Mouse (Mus musculus) lung, embryonic 15.5 days (tissue): ENCODE measurements around the gene Iqsec1. TPM values are rescaled to one million over a fixed set of nuclear protein-coding genes. Genes with fewer than 3 reads are reported as not detected.

Experiments used
- ATAC-seq: fragments of 200-750 bp; cut with Nextera tagmentation; 2 replicates; pipeline ENCODE4 v1.8.0; 2017; ENCODE audit warnings: moderate number of reproducible peaks, borderline replicate concordance; ENCODE audit not compliant: low FRiP score, low TSS enrichment; ENCODE audit errors: extremely low read depth
- H3K27ac ChIP-seq: fragments of 300-500 bp; sonication (generic); 2 replicates; pipeline ENCODE4 v1.5.1; 2015; ENCODE audit warnings: moderate library complexity, mild to moderate bottlenecking, inconsistent platforms
- H3K27me3 ChIP-seq: fragments of 300-500 bp; sonication (generic); 2 replicates; pipeline ENCODE4 v1.6.1; 2015; ENCODE audit warnings: inconsistent platforms
- H3K36me3 ChIP-seq: fragments of 300-500 bp; sonication (generic); 2 replicates; pipeline ENCODE4 v1.6.1; 2015; ENCODE audit warnings: inconsistent platforms
- H3K4me1 ChIP-seq: fragments of 300-500 bp; sonication (generic); 2 replicates; pipeline ENCODE4 v1.6.1; 2015; ENCODE audit warnings: inconsistent platforms
- H3K4me2 ChIP-seq: fragments of 300-500 bp; sonication (generic); 2 replicates; pipeline ENCODE4 v1.6.1; 2015; ENCODE audit warnings: inconsistent platforms, mild to moderate bottlenecking, moderate library complexity
- H3K4me3 ChIP-seq: fragments of 300-500 bp; sonication (generic); 2 replicates; pipeline ENCODE4 v1.5.1; 2015; ENCODE audit warnings: mild to moderate bottlenecking, inconsistent platforms
- H3K9ac ChIP-seq: fragments of 300-500 bp; sonication (generic); 2 replicates; pipeline ENCODE4 v1.6.1; 2015; ENCODE audit warnings: inconsistent platforms
- H3K9me3 ChIP-seq: fragments of 300-500 bp; sonication (generic); 2 replicates; pipeline ENCODE4 v1.6.1; 2016; ENCODE audit warnings: inconsistent platforms
- WGBS: fragments of 180-500 bp; shearing (Covaris S2); methylation state at CpG from one replicate; pipeline ENCODE4 v1.1.7; 2015; 5-methylcytosine and 5-hydroxymethylcytosine counted together
- polyA plus RNA-seq: library from polyadenylated mRNA; unstranded; fragments of >200 nt; fragmentation: Nextera tagmentation; extraction: Ambion mirVana; gene quantifications from 2 replicates; pipeline ENCODE4 v1.2.1, GENCODE M21; 2015

Iqsec1 gene
- polyA plus RNA-seq, 1 experiment from 2014 or later, result 12.3 TPM

DNA sequence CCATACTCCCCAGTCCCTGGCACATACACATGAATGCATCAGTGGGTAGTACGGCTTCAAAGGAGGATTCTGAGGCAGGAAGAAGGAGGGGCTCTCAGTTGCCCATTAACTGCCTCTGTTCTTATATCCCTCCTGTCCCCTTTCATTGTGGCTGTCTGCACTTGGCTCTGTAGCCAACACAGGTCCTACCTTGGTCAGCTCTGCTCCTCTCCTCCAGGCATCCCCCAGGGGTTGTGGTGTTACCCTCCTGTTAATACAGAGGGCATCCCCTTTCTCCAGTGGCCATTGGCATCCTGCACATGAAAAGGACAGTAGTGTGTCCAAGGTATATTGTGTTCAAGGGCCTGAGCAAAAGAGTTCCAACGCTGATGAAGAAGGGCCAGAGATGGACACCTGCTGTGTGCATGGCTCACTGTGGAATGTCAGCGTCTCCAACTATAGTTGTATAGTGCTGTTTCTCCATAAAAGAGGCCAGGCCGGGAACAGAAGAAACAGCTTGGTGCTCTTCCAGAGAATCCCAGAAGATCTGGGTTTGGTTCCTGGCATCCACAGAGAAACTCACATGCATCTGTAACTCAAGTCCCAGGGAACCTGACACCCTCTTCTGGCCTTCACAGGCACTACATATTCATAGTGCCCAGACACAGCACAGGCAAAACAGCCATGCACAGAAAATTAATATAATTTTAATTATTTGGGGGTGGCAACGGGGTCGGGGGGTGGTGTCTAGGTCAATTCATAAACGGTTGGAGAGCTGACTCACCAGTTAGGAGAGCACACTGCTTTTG is 363.1 kb downstream of the Iqsec1 start:
- 79% methylated on average over 7 of the region's 7 CpGs for WGBS
- H3K4me2 ChIP-seq, result no peak overlapping the region
- H3K27ac ChIP-seq, result no peak overlapping the region
- H3K9ac ChIP-seq, result no peak overlapping the region
- no peaks in the 10 kb centered on the region for H3K27me3 ChIP-seq
- no peaks in the 10 kb centered on the region for H3K9me3 ChIP-seq
- H3K4me3 ChIP-seq, result no peak overlapping the region
- H3K36me3 ChIP-seq, result no peaks in the 10 kb centered on the region
- H3K4me1 ChIP-seq, result peaks cover 30% of the 10 kb centered on the region
- no peak for ATAC-seq

DNA sequence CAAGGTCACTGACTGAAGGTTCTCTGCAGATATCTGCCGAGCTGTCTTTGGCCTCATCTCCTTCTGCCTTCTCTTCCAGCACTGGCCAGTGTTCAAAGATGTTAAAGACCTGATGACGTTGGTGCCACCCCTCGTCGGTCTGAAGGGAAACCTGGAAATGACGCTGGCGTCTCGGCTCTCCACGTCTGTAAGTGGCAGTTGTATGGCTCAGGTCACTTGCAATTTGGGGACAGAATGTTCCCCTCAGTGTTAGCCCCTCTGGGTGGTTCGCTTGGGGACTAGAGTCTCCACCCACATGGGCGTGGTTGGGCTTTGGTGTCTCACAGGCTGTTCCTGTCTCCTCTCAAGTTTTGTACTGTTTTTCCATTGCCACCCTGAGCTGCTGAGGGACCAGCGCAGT is 363.8 kb downstream of the Iqsec1 start:
- Histone ChIP-seq H3K27ac (peak overlapping the region; percentile 60; the same call in 1 of the 2 replicates), H3K4me1 (peaks cover 33% of the 10 kb centered on the region)

DNA sequence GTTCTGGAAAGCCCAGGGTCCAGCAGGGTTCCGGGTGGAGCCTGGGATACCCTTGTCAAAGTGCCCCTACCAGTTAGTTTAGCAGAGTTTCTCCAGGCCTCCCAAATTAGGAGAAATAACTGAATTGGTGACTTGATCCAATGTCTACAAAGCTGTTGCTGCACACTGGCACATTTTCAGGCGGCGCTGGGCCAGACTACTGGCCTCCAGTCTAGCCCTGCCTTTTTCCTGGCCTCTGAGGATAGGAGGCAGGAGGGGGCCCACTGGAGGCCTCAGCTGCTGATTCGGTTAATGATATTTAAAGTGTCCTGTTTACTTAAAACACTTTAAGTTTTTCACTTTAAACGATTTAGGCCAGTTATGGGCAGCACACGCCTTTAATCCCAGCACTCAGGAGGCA is 364.3 kb downstream of the Iqsec1 start:
- H3K36me3 ChIP-seq, result no peaks in the 10 kb centered on the region
- H3K4me1 ChIP-seq, result peaks cover 38% of the 10 kb centered on the region
- ATAC-seq, result no peak
- H3K4me3 ChIP-seq, result no peak overlapping the region
- no peak overlapping the region for H3K4me2 ChIP-seq
- peak overlapping the region; percentile 60; the same call in 1 of the 2 replicates for H3K27ac ChIP-seq
- 52% methylated on average over 6 of the region's 6 CpGs for WGBS
- H3K9ac ChIP-seq, result no peak overlapping the region
- no peaks in the 10 kb centered on the region for H3K9me3 ChIP-seq
- no peaks in the 10 kb centered on the region for H3K27me3 ChIP-seq

More for the DNA sequence above, 363.8 kb downstream of the Iqsec1 start:
- Histone ChIP-seq H3K36me3 (no peaks in the 10 kb centered on the region), H3K9me3 (no peaks in the 10 kb centered on the region), H3K4me2 (no peak overlapping the region), H3K4me3 (no peak overlapping the region), H3K9ac (no peak overlapping the region), H3K27me3 (no peaks in the 10 kb centered on the region)
- no peak; the same call in 1 of the 2 replicates for ATAC-seq
- WGBS, result 67% methylated on average over 11 of the region's 11 CpGs

DNA sequence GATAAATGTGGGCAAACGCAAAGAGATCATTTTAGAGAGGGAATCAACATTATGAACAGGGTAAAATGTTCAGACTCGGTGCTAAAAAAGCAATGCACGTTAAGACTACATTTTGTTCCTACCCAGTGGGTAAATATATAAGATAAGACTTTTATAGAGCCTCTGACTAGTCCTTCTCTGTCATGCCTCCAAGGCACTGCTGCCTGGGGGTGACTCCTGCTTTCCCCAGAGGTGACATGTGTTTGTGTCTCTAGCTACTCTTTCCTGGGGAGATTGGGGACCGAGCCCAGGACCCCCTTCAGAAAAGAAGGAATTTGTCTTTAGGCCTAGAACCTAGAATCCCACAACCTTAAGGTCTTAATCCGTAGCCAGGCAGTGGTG is 365.0 kb downstream of the Iqsec1 start:
- Histone ChIP-seq H3K4me2 (no peak overlapping the region), H3K27me3 (no peaks in the 10 kb centered on the region), H3K9ac (no peak overlapping the region), H3K36me3 (no peaks in the 10 kb centered on the region), H3K9me3 (no peaks in the 10 kb centered on the region), H3K27ac (0 out of 2 replicates have a peak overlapping the region, but pooled peaks have one; percentile 29), H3K4me1 (peaks cover 46% of the 10 kb centered on the region), H3K4me3 (no peak overlapping the region)
- ATAC-seq, result no peak
- WGBS, result 73% methylated on average over 5 of the region's 5 CpGs

DNA sequence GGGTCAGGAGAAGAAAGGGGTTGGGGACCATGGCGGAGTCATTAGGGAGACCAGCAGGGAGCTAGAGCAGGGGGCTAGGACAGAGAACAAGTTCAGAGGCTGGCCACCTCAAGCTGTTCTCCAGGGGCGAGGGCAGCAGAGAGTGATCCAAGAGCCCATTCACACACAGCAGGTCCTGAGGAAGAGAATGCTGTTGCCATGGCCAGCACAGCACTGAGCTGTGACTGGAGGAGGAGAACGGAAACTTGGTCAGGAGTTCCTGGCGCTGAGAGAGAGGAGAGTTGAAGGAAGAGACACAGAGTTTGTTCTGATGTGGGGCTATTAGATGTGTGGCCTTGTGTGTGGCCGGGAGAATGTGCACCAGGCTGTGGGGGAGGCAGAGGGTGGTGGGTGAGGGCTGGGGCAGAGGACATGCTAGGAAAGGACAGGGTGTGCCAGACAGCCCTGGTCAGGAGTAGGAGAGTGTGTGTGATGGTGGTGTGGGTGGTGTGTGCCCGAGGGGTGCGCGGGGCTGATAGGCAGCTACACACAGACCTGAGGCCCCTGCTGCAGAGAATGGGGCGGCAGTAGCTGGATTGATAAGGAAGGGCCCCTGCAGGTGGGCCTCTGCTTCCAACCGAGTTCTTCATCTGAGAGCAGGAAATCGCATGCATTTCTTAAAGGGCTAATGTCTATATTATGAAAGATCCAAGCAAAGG is 365.6 kb downstream of the Iqsec1 start:
- 30% methylated on average over 11 of the region's 11 CpGs for WGBS
- Histone ChIP-seq H3K9ac (no peak overlapping the region), H3K27ac (0 out of 2 replicates have a peak overlapping the region, but pooled peaks have one; percentile 29), H3K36me3 (no peaks in the 10 kb centered on the region), H3K4me3 (no peak overlapping the region), H3K9me3 (no peaks in the 10 kb centered on the region), H3K27me3 (no peaks in the 10 kb centered on the region), H3K4me2 (no peak overlapping the region), H3K4me1 (peaks cover 49% of the 10 kb centered on the region)
- peak; percentile 23; the same call in 1 of the 2 replicates for ATAC-seq

DNA sequence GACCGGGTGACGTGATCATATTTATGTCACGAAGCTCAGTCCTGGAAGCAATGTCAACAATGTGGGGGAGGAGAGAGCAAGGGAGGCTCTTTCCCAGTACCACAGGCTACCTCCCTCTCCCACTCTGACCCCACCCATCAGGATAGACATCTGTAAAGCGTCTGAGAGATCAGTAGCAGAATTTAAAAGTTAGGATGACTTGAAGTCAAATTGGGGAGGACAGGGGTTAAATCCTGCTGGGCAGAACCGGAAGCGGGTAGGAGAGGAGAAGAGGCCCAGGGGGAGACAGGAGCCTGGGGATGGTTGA is 366.9 kb downstream of the Iqsec1 start:
- 23% methylated on average over 6 of the region's 6 CpGs for WGBS
- no peaks in the 10 kb centered on the region for H3K9me3 ChIP-seq
- no peak overlapping the region for H3K27ac ChIP-seq
- no peak overlapping the region for H3K4me3 ChIP-seq
- no peaks in the 10 kb centered on the region for H3K36me3 ChIP-seq
- H3K27me3 ChIP-seq, result no peaks in the 10 kb centered on the region
- peaks cover 49% of the 10 kb centered on the region for H3K4me1 ChIP-seq
- no peak for ATAC-seq
- H3K9ac ChIP-seq, result no peak overlapping the region
- no peak overlapping the region for H3K4me2 ChIP-seq

DNA sequence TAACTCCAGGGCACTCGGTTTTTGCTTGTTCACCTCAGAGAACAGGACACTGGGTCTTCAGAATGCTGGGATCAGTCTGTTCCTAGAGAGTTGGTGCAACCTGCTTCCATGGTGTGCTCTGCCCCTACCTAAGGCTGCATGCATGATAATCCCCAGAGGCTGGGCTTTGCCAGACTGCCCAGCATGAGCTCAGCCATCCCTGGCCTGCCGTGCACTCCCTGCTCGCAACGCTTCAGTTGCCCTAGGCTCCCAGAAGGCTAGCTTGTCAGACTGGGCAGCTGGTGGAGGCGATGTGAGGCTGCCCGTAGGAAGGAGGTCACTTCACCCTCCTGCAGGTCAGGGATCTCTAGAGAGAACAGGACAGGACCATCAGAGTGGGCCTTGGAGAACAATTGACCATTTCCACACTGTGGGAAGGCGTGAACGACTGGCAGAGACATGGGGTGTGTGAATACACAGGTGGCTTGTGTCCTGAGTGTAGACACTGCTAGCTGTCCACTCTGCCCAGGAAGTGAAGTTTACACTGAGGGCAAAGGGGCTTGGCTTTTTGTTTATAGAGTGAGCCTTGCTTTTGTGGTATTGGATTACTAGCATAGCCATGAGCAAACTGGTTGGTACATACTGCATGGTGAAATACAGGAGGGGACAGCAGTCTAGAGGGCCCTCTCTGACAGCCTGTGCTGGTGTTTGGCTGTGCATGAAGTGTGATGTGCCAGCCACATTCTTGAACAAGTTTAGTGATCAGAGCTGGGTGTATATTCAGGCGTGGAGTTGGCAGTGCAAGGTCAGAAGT is 367.5 kb downstream of the Iqsec1 start:
- no peak for ATAC-seq
- Histone ChIP-seq H3K4me3 (no peak overlapping the region), H3K27ac (no peak overlapping the region), H3K4me2 (no peak overlapping the region), H3K9me3 (no peaks in the 10 kb centered on the region), H3K36me3 (no peaks in the 10 kb centered on the region), H3K4me1 (peaks cover 49% of the 10 kb centered on the region), H3K27me3 (no peaks in the 10 kb centered on the region), H3K9ac (no peak overlapping the region)
- WGBS, result 53% methylated on average over 9 of the region's 9 CpGs

DNA sequence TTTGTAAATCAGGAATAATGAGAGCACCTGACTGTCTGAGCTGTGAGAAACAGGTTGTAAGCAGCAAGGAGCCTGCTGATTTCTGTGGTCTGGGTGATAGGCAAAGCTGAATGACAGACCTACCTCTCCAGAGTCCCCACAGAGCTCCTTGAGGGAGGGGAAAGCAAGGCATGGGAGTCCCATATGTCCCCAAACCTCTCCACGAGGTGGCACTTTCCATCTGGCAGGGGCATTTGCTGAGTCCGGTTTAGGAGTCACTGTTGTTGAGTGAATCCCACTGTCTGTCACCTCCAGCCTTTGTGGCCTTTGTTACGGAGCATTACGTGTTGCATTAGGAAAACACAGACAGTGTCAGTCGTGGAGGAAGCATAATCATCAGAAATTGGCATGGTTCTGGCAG is 368.5 kb downstream of the Iqsec1 start:
- H3K36me3 ChIP-seq, result no peaks in the 10 kb centered on the region
- peaks cover 49% of the 10 kb centered on the region for H3K4me1 ChIP-seq
- H3K4me2 ChIP-seq, result no peak overlapping the region
- H3K27me3 ChIP-seq, result no peaks in the 10 kb centered on the region
- H3K9me3 ChIP-seq, result no peaks in the 10 kb centered on the region
- WGBS, result 75% methylated on average over 5 of the region's 5 CpGs
- no peak overlapping the region for H3K9ac ChIP-seq
- no peak for ATAC-seq
- H3K4me3 ChIP-seq, result no peak overlapping the region
- no peak overlapping the region for H3K27ac ChIP-seq

DNA sequence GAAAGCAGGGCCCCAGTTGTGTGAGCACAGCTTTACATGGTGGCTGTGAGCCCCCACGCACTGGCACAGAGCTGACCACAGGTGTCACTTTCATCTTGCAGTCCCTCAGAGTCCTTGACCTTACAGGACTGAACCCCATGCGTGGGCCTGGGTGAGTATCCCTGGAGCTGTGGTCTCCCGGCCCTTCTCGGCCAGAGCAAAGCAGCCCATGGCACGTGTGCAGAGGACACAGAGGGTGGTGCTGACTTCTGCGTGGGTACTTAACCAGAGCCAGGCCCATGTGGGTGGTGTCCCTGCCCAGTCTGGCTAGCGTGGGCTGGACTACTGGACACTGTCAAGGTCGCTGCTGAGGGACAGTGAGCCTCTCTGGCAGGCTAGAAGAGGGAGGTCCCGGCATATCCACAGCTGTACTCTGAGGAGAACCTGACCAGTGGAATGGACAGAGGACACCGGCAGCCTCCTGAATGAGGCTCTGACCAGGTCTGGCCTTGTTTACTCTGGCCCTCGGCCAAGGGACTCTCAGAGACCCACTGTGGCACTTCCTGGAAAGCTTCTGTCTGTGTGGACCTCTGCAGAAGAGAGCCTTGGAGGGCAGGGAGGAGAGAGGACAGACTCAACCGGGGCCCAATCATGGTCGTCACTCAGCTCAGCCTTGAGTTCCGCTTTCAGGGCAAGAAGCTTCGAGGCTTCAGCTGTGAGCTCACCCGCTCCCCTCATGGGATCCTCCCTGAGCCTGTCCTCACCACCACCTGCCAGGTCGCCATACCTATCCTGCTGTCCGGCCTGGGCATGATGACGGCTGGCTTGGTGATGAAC is 369.5 kb downstream of the Iqsec1 start:
- no peak overlapping the region for H3K27ac ChIP-seq
- 54% methylated on average over 19 of the region's 19 CpGs for WGBS
- ATAC-seq, result peak; percentile 28; the same call in 1 of the 2 replicates

DNA sequence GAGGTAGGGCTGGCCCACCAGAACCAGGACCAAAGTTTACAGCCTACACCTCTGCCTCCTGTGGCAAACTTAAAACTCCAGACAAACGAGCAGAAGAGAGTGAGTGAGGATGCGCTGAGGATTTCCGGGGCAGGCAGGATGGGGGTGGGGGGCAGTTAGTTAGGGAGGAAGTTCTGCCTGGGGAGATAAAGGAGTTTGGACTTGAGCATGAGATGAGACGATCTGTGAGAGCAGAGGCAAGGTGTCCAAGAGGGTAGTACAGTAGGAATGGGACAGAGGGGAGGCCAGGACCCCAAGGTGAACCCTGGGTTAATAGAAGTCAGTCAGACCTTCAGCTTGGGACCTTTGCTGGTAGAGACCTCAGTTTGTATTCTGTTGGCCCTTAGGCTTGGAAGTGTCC is 370.2 kb downstream of the Iqsec1 start:
- Histone ChIP-seq H3K4me3 (no peak overlapping the region), H3K36me3 (no peaks in the 10 kb centered on the region), H3K9ac (no peak overlapping the region), H3K27ac (no peak overlapping the region), H3K27me3 (no peaks in the 10 kb centered on the region), H3K9me3 (no peaks in the 10 kb centered on the region), H3K4me2 (no peak overlapping the region), H3K4me1 (peaks cover 36% of the 10 kb centered on the region)
- WGBS, result 51% methylated on average over 4 of the region's 4 CpGs
- no peak for ATAC-seq

More for the DNA sequence above, 369.5 kb downstream of the Iqsec1 start:
- no peak overlapping the region for H3K4me3 ChIP-seq
- peaks cover 40% of the 10 kb centered on the region for H3K4me1 ChIP-seq
- H3K9ac ChIP-seq, result no peak overlapping the region
- no peak overlapping the region for H3K4me2 ChIP-seq
- H3K9me3 ChIP-seq, result no peaks in the 10 kb centered on the region
- H3K36me3 ChIP-seq, result no peaks in the 10 kb centered on the region
- H3K27me3 ChIP-seq, result no peaks in the 10 kb centered on the region

DNA sequence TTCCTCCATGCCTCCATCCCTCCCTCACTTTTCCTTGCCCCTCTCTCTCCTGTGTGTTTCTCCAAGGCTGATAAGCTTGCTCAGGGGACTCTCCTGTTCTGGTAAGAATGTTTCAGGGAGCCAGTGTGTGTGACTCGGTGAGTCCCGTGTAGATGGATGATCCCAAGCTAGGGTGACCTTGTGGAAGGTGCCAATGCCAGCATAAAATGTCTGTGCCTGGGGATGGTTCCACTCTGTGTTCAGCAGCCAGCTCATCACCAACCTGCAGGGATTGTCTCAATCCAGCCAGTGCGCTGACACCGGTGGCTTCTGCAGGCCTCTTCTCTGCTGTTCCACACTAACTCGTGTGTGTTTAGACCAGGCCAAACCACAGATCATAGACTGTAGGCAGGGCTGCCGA is 372.0 kb downstream of the Iqsec1 start:
- Histone ChIP-seq H3K4me3 (no peak overlapping the region), H3K27me3 (no peaks in the 10 kb centered on the region), H3K9me3 (no peaks in the 10 kb centered on the region), H3K36me3 (no peaks in the 10 kb centered on the region), H3K4me2 (no peak overlapping the region), H3K4me1 (peaks cover 26% of the 10 kb centered on the region), H3K9ac (no peak overlapping the region), H3K27ac (no peak overlapping the region)
- no peak for ATAC-seq
- WGBS, result 83% methylated on average over 6 of the region's 6 CpGs
